Mouse (Mus musculus): ENCODE data around the gene Prok1. TPM values are rescaled to one million over a fixed set of nuclear protein-coding genes. Genes with fewer than 3 reads are reported as not detected.
A peak's percentile ranks its signal among the peaks of the same experiment; 100 is the strongest.

The Prok1 gene
- not detected for total RNA-seq (2021)
- long read RNA-seq, experiment 1: 0 reads
- long read RNA-seq, experiment 2: 0 reads

- intact Hi-C loops (cut with DNase I): loop anchor here (5.0 kb wide), 1 partner anchor 93 kb away; the partner anchor contains the start of gene Rbm15
- no peak for DNase-seq
Measured at GRCm38 (mm10) chr3:107239607-107240006, at the start of gene Prok1. Gene Prok1, minus strand, starts transcription at chr3:107239707.

GRCm38 (mm10) chr3:107287346-107287745 is 47.8 kb upstream of the Prok1 start:
- intact Hi-C loops (cut with DNase I): no loop called here

GRCm38 (mm10) chr3:107286123-107286522 is 46.6 kb upstream of the Prok1 start:
- intact Hi-C loops (cut with DNase I): no loop called here
- DNase-seq: no peak

More at GRCm38 (mm10) chr3:107287346-107287745, 47.8 kb upstream of the Prok1 start:
- DNase-seq: no peak

GRCm38 (mm10) chr3:107278479-107279269 is 39.2 kb upstream of the Prok1 start, which contains the start of gene Lamtor5:
Gene Lamtor5, plus strand, starts transcription at chr3:107278858.
- DNase-seq: peak; percentile 89 to 93
- intact Hi-C loops (cut with DNase I): loop anchor here (2.0 kb wide), 2 partner anchors 52 to 188 kb away; no protein-coding TSS in a partner anchor

GRCm38 (mm10) chr3:107276626-107277025 is 37.1 kb upstream of the Prok1 start:
- no peak for DNase-seq
- intact Hi-C loops (cut with DNase I): no loop called here

- intact Hi-C loops (cut with DNase I): no loop called here
- no peak for DNase-seq
Measured at GRCm38 (mm10) chr3:107275996-107276395, 36.5 kb upstream of the Prok1 start.

GRCm38 (mm10) chr3:107275351-107275750 is 35.8 kb upstream of the Prok1 start:
- intact Hi-C loops (cut with DNase I): no loop called here
- DNase-seq: no peak

- DNase-seq: peak; percentile 63 to 75
- intact Hi-C loops (cut with DNase I): loop anchor here (1.0 kb wide), 2 partner anchors 41 to 68 kb away; no protein-coding TSS in a partner anchor
Measured at GRCm38 (mm10) chr3:107273820-107274219, 34.3 kb upstream of the Prok1 start.

- intact Hi-C loops (cut with DNase I): no loop called here
- no peak for DNase-seq
Measured at GRCm38 (mm10) chr3:107272433-107272832, 32.9 kb upstream of the Prok1 start.

GRCm38 (mm10) chr3:107266814-107267345 is 27.4 kb upstream of the Prok1 start:
- intact Hi-C loops (cut with DNase I): no loop called here
- no peak for DNase-seq

- intact Hi-C loops (cut with DNase I): no loop called here
Measured at GRCm38 (mm10) chr3:107261851-107262165, 22.3 kb upstream of the Prok1 start.

GRCm38 (mm10) chr3:107260956-107261850 is 21.7 kb upstream of the Prok1 start:
- intact Hi-C loops (cut with DNase I): no loop called here
- peak; percentile 40 for DNase-seq

More at GRCm38 (mm10) chr3:107261851-107262165, 22.3 kb upstream of the Prok1 start:
- no peak for DNase-seq

- intact Hi-C loops (cut with DNase I): no loop called here
- no peak for DNase-seq
Measured at GRCm38 (mm10) chr3:107257924-107258323, 18.4 kb upstream of the Prok1 start.

GRCm38 (mm10) chr3:107256724-107257123 is 17.2 kb upstream of the Prok1 start:
- intact Hi-C loops (cut with DNase I): no loop called here
- DNase-seq: no peak

- intact Hi-C loops (cut with DNase I): no loop called here
- DNase-seq: no peak
Measured at GRCm38 (mm10) chr3:107255992-107256391, 16.5 kb upstream of the Prok1 start.

- DNase-seq: no peak
- intact Hi-C loops (cut with DNase I): no loop called here
Measured at GRCm38 (mm10) chr3:107253925-107254324, 14.4 kb upstream of the Prok1 start.

- DNase-seq: no peak
- intact Hi-C loops (cut with DNase I): no loop called here
Measured at GRCm38 (mm10) chr3:107252035-107252434, 12.5 kb upstream of the Prok1 start.

- intact Hi-C loops (cut with DNase I): no loop called here
Measured at GRCm38 (mm10) chr3:107250320-107250719, 10.8 kb upstream of the Prok1 start.

GRCm38 (mm10) chr3:107249042-107249441 is 9.5 kb upstream of the Prok1 start:
- intact Hi-C loops (cut with DNase I): no loop called here
- DNase-seq: no peak

More at GRCm38 (mm10) chr3:107250320-107250719, 10.8 kb upstream of the Prok1 start:
- DNase-seq: no peak

GRCm38 (mm10) chr3:107246876-107247275 is 7.4 kb upstream of the Prok1 start:
- intact Hi-C loops (cut with DNase I): no loop called here
- DNase-seq: no peak
